Mouse (Mus musculus): ENCODE data around the gene Vsig8.

Vsig8 gene

DNA sequence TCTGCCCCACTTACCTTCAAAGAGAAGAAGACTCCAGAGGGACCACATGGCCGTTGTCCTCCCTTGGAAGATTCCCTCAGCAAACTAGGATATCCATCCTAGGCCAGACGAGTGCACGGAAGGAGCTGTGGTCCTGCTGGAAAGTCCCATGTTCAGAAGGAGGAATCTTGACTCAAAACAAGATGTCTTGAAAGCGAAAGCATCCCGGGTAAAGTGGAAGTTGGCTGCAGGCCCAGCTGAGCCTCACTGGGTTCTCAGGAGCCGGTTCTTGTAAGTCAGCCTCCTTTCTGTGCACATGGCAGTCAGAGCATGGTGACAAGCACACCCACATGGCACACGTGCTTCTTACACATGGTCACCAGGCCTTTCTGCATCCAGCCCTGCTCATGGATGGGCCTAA is 34.6 kb downstream of the Vsig8 start, which contains the start of gene Slamf8:
Gene Slamf8, minus strand, starts transcription at position 184 of the 400 bp plus-strand sequence.
- no peak for DNase-seq (ENCODE audit: low spot score)

DNA sequence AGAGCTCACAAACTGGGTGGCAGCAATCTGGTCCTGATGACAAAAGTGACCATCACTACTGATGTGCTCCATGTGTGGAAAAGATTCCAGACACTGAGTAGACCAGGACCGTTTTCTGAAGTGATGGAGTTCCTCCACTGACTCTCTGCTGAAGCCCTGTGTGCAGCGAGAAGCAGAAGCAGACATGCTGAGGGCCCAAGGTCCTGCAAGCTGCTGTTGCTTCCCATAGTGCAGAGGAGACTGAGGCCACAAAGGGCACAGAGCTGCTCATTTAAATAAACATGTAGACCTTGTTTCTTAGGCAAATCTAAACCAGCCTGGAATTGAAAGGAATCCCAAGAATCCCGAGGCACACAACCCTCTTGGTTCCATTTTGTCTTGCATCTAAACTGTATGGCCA is 37.6 kb downstream of the Vsig8 start:
- no peak for DNase-seq (ENCODE audit: low spot score)

DNA sequence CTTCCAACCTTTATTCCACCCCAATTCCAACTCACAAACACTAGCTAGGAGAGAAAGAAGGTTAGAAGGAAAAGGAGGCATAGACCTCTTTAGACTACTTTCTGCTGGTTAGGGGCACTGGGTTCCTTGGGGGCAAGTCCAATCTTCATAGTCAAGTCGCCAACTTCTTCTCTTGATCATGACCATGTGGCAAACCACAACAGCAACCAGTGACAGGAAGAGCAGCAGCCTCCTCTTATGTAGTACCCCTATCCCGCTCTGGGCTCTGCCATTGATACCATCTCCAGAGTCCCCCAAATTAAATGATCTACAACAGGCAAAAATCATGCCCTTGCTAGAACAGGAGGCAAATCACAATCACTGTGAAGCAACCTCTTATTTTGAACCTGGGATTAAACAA is 38.2 kb downstream of the Vsig8 start:
- no peak for DNase-seq (ENCODE audit: low spot score)

DNA sequence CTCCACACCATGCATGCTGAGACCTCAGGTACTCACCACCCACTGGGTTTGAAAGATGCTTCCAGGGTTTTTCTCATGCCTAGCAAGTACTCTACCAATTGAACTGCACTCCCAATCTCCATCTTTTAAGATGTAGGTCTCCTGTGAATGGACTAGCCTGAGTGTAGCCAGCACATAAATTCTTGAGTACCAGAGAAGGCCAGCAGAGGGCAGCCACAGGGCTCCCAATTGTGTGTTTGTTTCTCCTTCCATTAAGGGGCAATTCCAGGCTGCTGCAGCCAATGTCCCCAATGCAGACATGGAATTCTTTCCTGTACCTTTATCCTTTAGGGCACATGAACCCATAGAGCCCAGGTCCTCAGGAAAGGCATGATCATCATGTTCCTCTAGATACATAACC is 38.8 kb downstream of the Vsig8 start:
- DNase-seq (ENCODE audit: low spot score) = no peak

DNA sequence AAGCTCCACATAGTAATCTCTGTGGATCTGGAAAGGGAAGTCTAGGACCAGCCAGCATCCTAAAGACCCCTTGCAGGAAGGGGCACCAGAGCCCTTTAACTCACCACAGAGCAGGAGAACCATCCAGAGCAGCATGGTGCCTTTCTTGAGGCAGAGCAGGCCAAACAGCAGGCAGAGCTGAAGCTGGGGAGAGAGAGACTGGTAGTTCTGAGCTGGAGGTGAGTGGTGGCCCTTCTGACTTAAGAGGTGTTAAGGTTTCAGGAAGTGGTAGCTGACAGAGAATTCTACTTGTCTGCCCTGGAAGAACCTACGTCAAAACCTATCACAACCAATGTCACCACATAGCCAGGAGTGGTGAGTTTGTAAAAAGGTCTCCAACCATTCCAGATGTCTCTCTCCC is 46.6 kb downstream of the Vsig8 start, which contains the start of gene Fcrl6:
Gene Fcrl6, minus strand, starts transcription at position 226 of the 400 bp plus-strand sequence.
- no peak for DNase-seq (ENCODE audit: low spot score)

DNA sequence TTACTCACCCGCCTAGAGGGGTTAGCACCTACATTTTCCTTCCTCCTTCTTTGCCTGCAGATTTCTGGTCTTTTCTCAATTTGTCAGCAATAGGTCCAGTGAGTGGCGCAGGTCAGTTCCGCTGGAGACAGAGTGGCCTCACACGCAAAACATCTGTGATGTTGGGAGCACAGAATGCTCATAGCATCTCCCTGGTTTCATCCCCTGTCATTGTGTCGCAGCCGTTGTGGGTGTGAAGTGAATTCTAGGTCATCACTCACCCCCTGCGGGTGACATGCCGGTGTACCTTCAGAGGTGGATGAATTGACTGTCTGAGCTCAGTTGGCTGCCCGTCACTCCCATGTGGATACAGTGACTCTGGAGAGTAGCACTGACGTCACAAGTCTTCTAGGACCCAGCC is 55.6 kb downstream of the Vsig8 start:
- DNase-seq (ENCODE audit: low spot score) = no peak

DNA sequence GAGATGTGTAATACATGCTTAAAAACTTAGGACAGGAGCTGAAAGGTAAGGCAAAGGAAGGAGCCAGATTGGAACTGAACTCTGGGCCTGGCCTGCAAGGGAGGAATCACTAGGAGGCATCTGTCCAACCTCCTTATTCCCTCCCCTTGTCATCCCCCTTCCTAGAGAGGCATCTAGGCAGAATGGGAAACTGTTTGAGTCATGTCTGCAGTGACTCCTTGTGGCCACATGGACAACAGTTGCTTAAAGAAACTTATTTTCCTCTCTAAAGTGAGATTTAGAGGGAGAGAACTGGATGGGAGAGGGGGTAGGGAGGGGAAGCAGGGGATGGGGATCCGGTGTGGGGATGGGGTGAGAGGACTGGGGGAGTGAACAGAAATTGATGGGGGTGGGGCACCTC is 57.0 kb downstream of the Vsig8 start:
- no peak for DNase-seq (ENCODE audit: low spot score)
